In the genomic region with DNA sequence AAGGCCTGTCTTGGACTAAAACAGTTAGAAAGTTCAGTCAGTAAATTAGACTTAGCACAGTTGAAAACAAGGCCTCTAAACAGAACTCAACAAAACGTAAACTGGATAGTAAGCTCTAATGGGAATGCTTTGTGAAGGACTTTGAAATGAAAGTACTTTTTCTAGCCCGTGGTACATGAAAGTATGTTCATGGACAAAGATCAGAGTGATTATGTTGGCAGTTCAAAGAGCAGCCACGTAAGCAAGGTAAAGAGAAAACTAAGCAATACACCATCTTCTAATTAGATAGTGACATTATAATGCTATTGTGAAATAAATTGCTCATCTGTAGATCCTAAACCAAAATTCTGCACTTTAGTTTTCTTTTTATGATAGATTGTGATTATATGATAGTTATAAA, we compare ENCODE assay signal across 20 mouse cellular contexts.
"Had no signal": no experiment of that assay in that cellular context is flagged by ENCODE, and none has a peak within 500 bp of the region (broad histone marks: within the 10 kb centered on the region; RNA-seq: fewer than 3 reads in every experiment).

No protein-coding gene starts in this region.

- H3K27me3 ChIP-seq: midbrain, embryonic 12.5 days; neural tube, embryonic 13.5 days; neural tube, embryonic 15.5 days; stomach, embryonic 15.5 days had no signal

- H3K4me1 ChIP-seq: midbrain, embryonic 10.5 days; midbrain, embryonic 12.5 days; neural tube, embryonic 13.5 days; neural tube, embryonic 15.5 days; stomach, embryonic 15.5 days had no signal

- DNase-seq: lung, adult 18-20 months; lung, embryonic 14.5 days; lung, postnatal 10 days; lung, postnatal 4 days; midbrain, embryonic 14.5 days; retina, postnatal 1 day; right cerebral cortex, adult 18-20 months; right cerebral cortex, postnatal 25 days; right cerebral cortex, postnatal 4 days; thymus, adult 2 months; thymus, postnatal 25 days; thymus, postnatal 4 days had no signal

- H3K4me3 ChIP-seq: midbrain, embryonic 10.5 days; midbrain, embryonic 12.5 days; myocyte; neural tube, embryonic 13.5 days; neural tube, embryonic 15.5 days; stomach, embryonic 15.5 days had no signal

- H3K27ac ChIP-seq: midbrain, embryonic 10.5 days; midbrain, embryonic 12.5 days; neural tube, embryonic 13.5 days; neural tube, embryonic 15.5 days; stomach, embryonic 15.5 days; stomach, postnatal 0 days had no signal

- H3K9me3 ChIP-seq: midbrain, embryonic 10.5 days; midbrain, embryonic 12.5 days; neural tube, embryonic 13.5 days; neural tube, embryonic 15.5 days; stomach, embryonic 15.5 days had no signal

- H3K9ac ChIP-seq: lung, embryonic 14.5 days; midbrain, embryonic 12.5 days; neural tube, embryonic 13.5 days; neural tube, embryonic 15.5 days; stomach, embryonic 15.5 days had no signal

- H3K4me2 ChIP-seq: lung, embryonic 14.5 days; midbrain, embryonic 12.5 days; neural tube, embryonic 13.5 days; neural tube, embryonic 15.5 days; stomach, embryonic 15.5 days had no signal

- ATAC-seq: midbrain, embryonic 16.5 days had no signal

- H3K36me3 ChIP-seq: midbrain, embryonic 10.5 days; midbrain, embryonic 12.5 days; neural tube, embryonic 13.5 days; neural tube, embryonic 15.5 days; stomach, embryonic 15.5 days had no signal
